Mouse (Mus musculus): ENCODE data around the gene Atp2a1. TPM values are rescaled to one million over a fixed set of nuclear protein-coding genes. Genes with fewer than 3 reads are reported as not detected.
A peak's percentile ranks its signal among the peaks of the same experiment; 100 is the strongest.
"Not testable (repeated sequence)": the region's sequence is repeated elsewhere in the genome, so short reads cannot be mapped to it uniquely, and the experiment has no call there.

Atp2a1 gene
- polyA plus RNA-seq, 1 experiment from 2014 or later, result not detected

DNA sequence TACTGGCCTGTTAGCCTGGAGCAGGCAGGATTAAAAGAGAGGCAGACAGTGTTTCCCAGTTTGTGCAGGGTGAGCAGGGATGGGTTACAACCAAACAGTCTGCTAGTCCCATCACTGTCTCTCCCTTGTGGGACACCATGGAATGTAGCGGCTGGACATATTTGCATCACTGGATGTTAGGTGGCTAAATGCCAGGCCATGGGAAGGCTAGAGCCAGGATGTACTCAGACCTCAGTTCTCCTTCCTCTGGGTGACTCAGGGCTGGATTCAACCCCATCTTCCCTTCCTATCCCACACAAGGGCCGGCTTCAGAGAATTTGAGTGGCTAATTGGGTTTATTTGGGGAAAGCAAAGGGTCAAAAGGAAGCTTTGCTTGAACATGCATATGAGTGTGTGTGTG, 54.2 kb downstream of the Atp2a1 start:
- no peak overlapping the region for H3K4me2 ChIP-seq (replicated peaks; ENCODE audit: low read depth, low read length)
- WGBS, result 76% methylated on average over 2 of the region's 2 CpGs
- no peak for ATAC-seq (ENCODE audit: insufficient number of reproducible peaks, insufficient read depth, low FRiP score, low read depth)
- no peaks in the 10 kb centered on the region for H3K27me3 ChIP-seq (ENCODE audit: control insufficient read depth, insufficient read depth, low read length)
- no peak overlapping the region for H3K27ac ChIP-seq (ENCODE audit: low read length)
- H3K9me3 ChIP-seq (ENCODE audit: control insufficient read depth, low read depth, low read length), result no peaks in the 10 kb centered on the region
- no peaks in the 10 kb centered on the region for H3K4me1 ChIP-seq (ENCODE audit: control insufficient read depth, insufficient read depth, low read length)
- no peak overlapping the region for H3K4me3 ChIP-seq (ENCODE audit: low read depth, low read length)
- no peaks in the 10 kb centered on the region for H3K36me3 ChIP-seq (ENCODE audit: control insufficient read depth, insufficient read depth, low read length)
- H3K9ac ChIP-seq (replicated peaks; ENCODE audit: low read depth, low read length), result no peak overlapping the region

DNA sequence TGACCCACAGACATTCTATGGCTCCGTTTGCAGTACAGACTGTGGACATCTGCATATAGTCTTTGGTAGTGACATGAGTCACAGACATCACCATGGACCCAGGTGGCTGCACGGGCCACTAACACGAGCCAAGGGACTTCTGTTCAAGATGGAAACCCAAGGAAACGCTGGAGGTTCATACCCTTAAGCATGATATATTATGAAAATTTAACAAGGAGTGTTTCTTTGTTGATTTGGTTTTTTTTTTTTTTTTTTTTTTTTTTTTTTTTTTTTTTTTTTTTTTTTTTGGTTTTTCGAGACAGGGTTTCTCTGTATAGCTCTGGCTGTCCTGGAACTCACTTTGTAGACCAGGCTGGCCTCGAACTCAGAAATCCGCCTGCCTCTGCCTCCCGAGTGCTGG, 60.4 kb downstream of the Atp2a1 start:
- not testable (repeated sequence) for H3K4me3 ChIP-seq (ENCODE audit: low read depth, low read length); ATAC-seq (ENCODE audit: insufficient number of reproducible peaks, insufficient read depth, low FRiP score, low read depth); H3K9ac ChIP-seq (replicated peaks; ENCODE audit: low read depth, low read length); H3K27ac ChIP-seq (ENCODE audit: low read length); H3K4me1 ChIP-seq (ENCODE audit: control insufficient read depth, insufficient read depth, low read length); H3K36me3 ChIP-seq (ENCODE audit: control insufficient read depth, insufficient read depth, low read length); H3K9me3 ChIP-seq (ENCODE audit: control insufficient read depth, low read depth, low read length); H3K27me3 ChIP-seq (ENCODE audit: control insufficient read depth, insufficient read depth, low read length); H3K4me2 ChIP-seq (replicated peaks; ENCODE audit: low read depth, low read length)
- WGBS, result 84% methylated on average over 8 of the region's 8 CpGs

DNA sequence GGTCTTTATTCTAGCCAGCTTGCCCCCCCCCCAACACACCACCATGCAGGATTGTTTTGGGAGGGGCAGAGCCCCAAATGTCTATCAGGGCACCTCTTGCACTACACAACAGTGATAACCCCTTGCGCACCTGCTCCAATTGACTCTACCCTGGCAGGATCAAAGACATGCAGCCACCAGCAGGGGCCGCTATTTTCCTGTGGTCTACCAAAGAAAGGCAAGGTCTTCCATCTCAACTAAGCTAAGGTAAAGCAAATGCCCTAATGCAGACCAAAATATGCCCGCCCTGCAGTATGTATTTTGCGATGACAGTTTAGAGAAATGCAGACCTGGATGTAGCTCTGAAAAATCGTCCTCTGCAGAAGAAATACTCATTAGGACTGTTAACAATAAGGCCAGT, 63.4 kb downstream of the Atp2a1 start:
- Histone ChIP-seq H3K27ac (ENCODE audit: low read length) (no peak overlapping the region), H3K27me3 (ENCODE audit: control insufficient read depth, insufficient read depth, low read length) (no peaks in the 10 kb centered on the region), H3K9me3 (ENCODE audit: control insufficient read depth, low read depth, low read length) (no peaks in the 10 kb centered on the region), H3K4me2 (replicated peaks; ENCODE audit: low read depth, low read length) (no peak overlapping the region), H3K4me1 (ENCODE audit: control insufficient read depth, insufficient read depth, low read length) (peaks cover 5% of the 10 kb centered on the region; the same call in 1 of the 2 replicates), H3K36me3 (ENCODE audit: control insufficient read depth, insufficient read depth, low read length) (no peaks in the 10 kb centered on the region), H3K4me3 (ENCODE audit: low read depth, low read length) (no peak overlapping the region), H3K9ac (replicated peaks; ENCODE audit: low read depth, low read length) (no peak overlapping the region)
- ATAC-seq (ENCODE audit: insufficient number of reproducible peaks, insufficient read depth, low FRiP score, low read depth), result no peak
- 11% methylated on average over 5 of the region's 5 CpGs for WGBS

DNA sequence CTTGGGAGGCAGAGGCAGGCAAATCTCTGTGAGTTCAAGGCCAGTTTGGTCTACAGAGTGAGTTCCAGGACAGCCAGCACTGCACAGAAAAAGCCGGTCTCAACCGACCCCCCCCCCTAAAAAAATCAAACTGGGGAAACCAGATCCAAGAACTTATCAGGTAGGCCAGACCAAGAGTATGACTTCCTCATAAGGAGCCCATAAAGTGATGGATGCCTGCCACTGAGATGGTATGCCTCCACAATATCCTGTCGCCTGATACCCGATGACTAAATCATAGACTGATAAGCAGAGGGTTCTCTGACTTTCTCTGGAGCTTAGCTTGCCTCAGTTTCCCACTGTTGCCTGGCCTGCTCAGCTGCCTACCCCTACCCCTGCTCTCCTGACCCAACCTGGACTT, 65.1 kb downstream of the Atp2a1 start:
- no peak for ATAC-seq (ENCODE audit: insufficient number of reproducible peaks, insufficient read depth, low FRiP score, low read depth)
- H3K36me3 ChIP-seq (ENCODE audit: control insufficient read depth, insufficient read depth, low read length), result no peaks in the 10 kb centered on the region
- H3K9ac ChIP-seq (replicated peaks; ENCODE audit: low read depth, low read length), result no peak overlapping the region
- no peak overlapping the region for H3K4me3 ChIP-seq (ENCODE audit: low read depth, low read length)
- no peak overlapping the region for H3K4me2 ChIP-seq (replicated peaks; ENCODE audit: low read depth, low read length)
- no peaks in the 10 kb centered on the region for H3K9me3 ChIP-seq (ENCODE audit: control insufficient read depth, low read depth, low read length)
- WGBS, result 88% methylated on average over 4 of the region's 4 CpGs
- H3K27me3 ChIP-seq (ENCODE audit: control insufficient read depth, insufficient read depth, low read length), result no peaks in the 10 kb centered on the region
- H3K27ac ChIP-seq (ENCODE audit: low read length), result no peak overlapping the region
- peaks cover 5% of the 10 kb centered on the region; the same call in 1 of the 2 replicates for H3K4me1 ChIP-seq (ENCODE audit: control insufficient read depth, insufficient read depth, low read length)

DNA sequence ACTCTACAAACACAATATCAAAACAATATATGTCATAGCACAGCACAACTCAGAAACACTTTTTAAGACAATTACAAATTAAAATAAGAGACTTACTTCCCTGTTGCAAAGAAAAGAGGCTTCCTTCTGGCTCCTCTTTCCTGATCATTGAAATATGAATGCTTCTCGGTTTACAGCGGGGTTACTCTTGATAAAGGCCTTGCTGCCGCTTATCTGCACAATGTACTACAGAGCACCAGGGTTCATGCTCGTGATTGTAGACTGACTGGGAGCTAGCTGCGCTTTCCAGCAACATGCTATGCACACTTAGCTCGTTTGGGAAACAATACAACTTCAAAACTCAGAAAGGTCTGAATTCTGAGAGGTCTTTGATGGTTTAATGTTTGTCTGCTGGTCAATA, 65.7 kb downstream of the Atp2a1 start:
- H3K27me3 ChIP-seq (ENCODE audit: control insufficient read depth, insufficient read depth, low read length), result no peaks in the 10 kb centered on the region
- H3K9me3 ChIP-seq (ENCODE audit: control insufficient read depth, low read depth, low read length), result no peaks in the 10 kb centered on the region
- no peak overlapping the region for H3K9ac ChIP-seq (replicated peaks; ENCODE audit: low read depth, low read length)
- no peaks in the 10 kb centered on the region for H3K36me3 ChIP-seq (ENCODE audit: control insufficient read depth, insufficient read depth, low read length)
- no peak overlapping the region; the same call in 1 of the 2 replicates for H3K4me3 ChIP-seq (ENCODE audit: low read depth, low read length)
- no peak for ATAC-seq (ENCODE audit: insufficient number of reproducible peaks, insufficient read depth, low FRiP score, low read depth)
- H3K4me1 ChIP-seq (ENCODE audit: control insufficient read depth, insufficient read depth, low read length), result peaks cover 5% of the 10 kb centered on the region; the same call in 1 of the 2 replicates
- H3K27ac ChIP-seq (ENCODE audit: low read length), result no peak overlapping the region
- peak overlapping the region; percentile 17; the same call in 1 of the 2 replicates for H3K4me2 ChIP-seq (replicated peaks; ENCODE audit: low read depth, low read length)
- 51% methylated on average over 6 of the region's 6 CpGs for WGBS

DNA sequence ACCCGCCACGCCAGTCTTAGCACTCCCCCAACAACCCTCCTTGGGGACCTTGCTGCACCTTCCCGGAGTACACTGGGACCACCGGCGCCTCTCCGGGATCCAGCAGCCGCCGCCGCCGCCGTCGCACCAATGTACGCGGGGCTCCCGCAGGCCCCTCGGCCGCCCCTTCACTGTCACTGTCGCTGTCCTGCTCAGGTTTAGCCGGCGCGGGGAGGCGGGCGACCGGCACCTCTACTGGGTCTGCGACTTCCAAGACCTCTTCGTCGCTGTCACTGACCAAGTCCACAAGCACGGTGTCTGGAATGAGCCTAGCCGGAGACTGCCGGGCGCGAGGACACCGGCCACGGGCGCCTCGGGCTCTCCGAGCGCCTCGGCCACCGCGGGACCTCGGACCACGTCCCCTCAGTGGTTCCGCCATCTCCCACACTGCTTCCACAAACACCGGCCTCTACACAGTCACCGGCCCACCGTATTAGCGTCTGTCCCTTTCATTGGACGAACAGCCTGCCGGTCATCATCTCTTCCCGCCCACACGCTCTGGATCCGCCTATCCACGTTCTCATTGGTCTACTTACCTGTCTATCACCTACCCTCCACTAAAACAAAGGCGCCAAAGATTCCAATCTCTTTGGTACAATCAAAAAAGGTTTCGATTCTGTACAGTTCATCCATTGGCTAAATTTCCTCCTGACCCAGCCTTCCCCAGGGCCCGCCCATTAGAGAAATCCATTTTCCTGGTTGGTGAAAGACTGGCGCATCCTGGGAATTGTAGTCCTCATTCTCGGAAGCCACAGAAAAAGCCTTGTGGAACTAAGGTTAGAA, 66.4 kb downstream of the Atp2a1 start, which contains the start of gene Nfatc2ip:
Nfatc2ip (minus strand) TSS at position 440 of the 822 bp plus-strand sequence.
- peak; percentile 100 for ATAC-seq (ENCODE audit: insufficient number of reproducible peaks, insufficient read depth, low FRiP score, low read depth)
- no peaks in the 10 kb centered on the region for H3K27me3 ChIP-seq (ENCODE audit: control insufficient read depth, insufficient read depth, low read length)
- H3K4me2 ChIP-seq (replicated peaks; ENCODE audit: low read depth, low read length), result peak within 1 kb of the TSS; percentile 85
- H3K9ac ChIP-seq (replicated peaks; ENCODE audit: low read depth, low read length), result peak within 1 kb of the TSS; percentile 55
- peaks cover 5% of the 10 kb centered on the region; the same call in 1 of the 2 replicates for H3K4me1 ChIP-seq (ENCODE audit: control insufficient read depth, insufficient read depth, low read length)
- H3K9me3 ChIP-seq (ENCODE audit: control insufficient read depth, low read depth, low read length), result no peaks in the 10 kb centered on the region
- 1% methylated on average over 59 of the region's 59 CpGs for WGBS
- no peak within 1 kb of the TSS for H3K27ac ChIP-seq (ENCODE audit: low read length)
- no peaks in the 10 kb centered on the region for H3K36me3 ChIP-seq (ENCODE audit: control insufficient read depth, insufficient read depth, low read length)
- H3K4me3 ChIP-seq (ENCODE audit: low read depth, low read length), result peak within 1 kb of the TSS; percentile 88

Other genes starting within 250 kb of the Atp2a1 start
- 32.8 and 33.6 TPM in 2 replicates for gene Sbk1, start 190.5 kb downstream of the Atp2a1 start, polyA plus RNA-seq (2014; fragmentation: Nextera tagmentation; extraction: Ambion mirVana)
- 0.78 and 1.2 TPM in 2 replicates for gene Lat, start 93.5 kb downstream of the Atp2a1 start, polyA plus RNA-seq (2014; fragmentation: Nextera tagmentation; extraction: Ambion mirVana)
- gene Spns1, start 85.7 kb downstream of the Atp2a1 start, polyA plus RNA-seq (2014; fragmentation: Nextera tagmentation; extraction: Ambion mirVana), result 38.3 and 39.5 TPM in 2 replicates
- 2.6 and 3.0 TPM in 2 replicates for gene Nfatc2ip, start 66.4 kb downstream of the Atp2a1 start, polyA plus RNA-seq (2014; fragmentation: Nextera tagmentation; extraction: Ambion mirVana)
- not detected in 2 replicates for gene Cd19, start 48.2 kb downstream of the Atp2a1 start, polyA plus RNA-seq (2014; fragmentation: Nextera tagmentation; extraction: Ambion mirVana)
- gene Rabep2, start 34.3 kb downstream of the Atp2a1 start, polyA plus RNA-seq (2014; fragmentation: Nextera tagmentation; extraction: Ambion mirVana), result 28.4 and 29.7 TPM in 2 replicates
- gene Sh2b1, start 12.3 kb upstream of the Atp2a1 start, polyA plus RNA-seq (2014; fragmentation: Nextera tagmentation; extraction: Ambion mirVana), result 39.4 and 42.2 TPM in 2 replicates
- gene Tufm, start 24.3 kb upstream of the Atp2a1 start, polyA plus RNA-seq (2014; fragmentation: Nextera tagmentation; extraction: Ambion mirVana), result 134 and 144 TPM in 2 replicates
- gene Atxn2l, start 40.3 kb upstream of the Atp2a1 start, polyA plus RNA-seq (2014; fragmentation: Nextera tagmentation; extraction: Ambion mirVana), result 45.6 and 52.1 TPM in 2 replicates
- gene Eif3c, start 103.3 kb upstream of the Atp2a1 start, polyA plus RNA-seq (2014; fragmentation: Nextera tagmentation; extraction: Ambion mirVana), result 163 and 172 TPM in 2 replicates
- 0.20 and 0.43 TPM in 2 replicates for gene Apobr, start 121.8 kb upstream of the Atp2a1 start, polyA plus RNA-seq (2014; fragmentation: Nextera tagmentation; extraction: Ambion mirVana)
- gene Cln3, start 122.7 kb upstream of the Atp2a1 start, polyA plus RNA-seq (2014; fragmentation: Nextera tagmentation; extraction: Ambion mirVana), result 27.2 and 30.2 TPM in 2 replicates
- not detected in 2 replicates for gene Il27, start 131.8 kb upstream of the Atp2a1 start, polyA plus RNA-seq (2014; fragmentation: Nextera tagmentation; extraction: Ambion mirVana)
- 7.0 and 21.7 TPM in 2 replicates for gene Nupr1, start 167.8 kb upstream of the Atp2a1 start, polyA plus RNA-seq (2014; fragmentation: Nextera tagmentation; extraction: Ambion mirVana)
- gene Sgf29, start 186.2 kb upstream of the Atp2a1 start, polyA plus RNA-seq (2014; fragmentation: Nextera tagmentation; extraction: Ambion mirVana), result 61.2 and 67.4 TPM in 2 replicates
- gene Sult1a1, start 213.3 kb upstream of the Atp2a1 start, polyA plus RNA-seq (2014; fragmentation: Nextera tagmentation; extraction: Ambion mirVana), result 5.8 and 7.0 TPM in 2 replicates
- gene Bola2, start 232.3 kb upstream of the Atp2a1 start, polyA plus RNA-seq (2014; fragmentation: Nextera tagmentation; extraction: Ambion mirVana), result 118 and 127 TPM in 2 replicates
- gene Slx1b, start 232.7 kb upstream of the Atp2a1 start, polyA plus RNA-seq (2014; fragmentation: Nextera tagmentation; extraction: Ambion mirVana), result 7.1 and 8.4 TPM in 2 replicates
- 28.6 and 29.5 TPM in 2 replicates for gene Coro1a, start 244.7 kb upstream of the Atp2a1 start, polyA plus RNA-seq (2014; fragmentation: Nextera tagmentation; extraction: Ambion mirVana)